Comparison of ENCODE assay signal across 7 mouse cellular contexts in genomic region chr5:138262582-138263240, GRCm38 (mm10). TPM values are rescaled to one million over a fixed set of nuclear protein-coding genes. Genes with fewer than 3 reads are reported as not detected.
DNase-seq lines count a peak whose midpoint lies in the region; ATAC-seq and TF ChIP-seq lines count a peak whose summit lies in the region.

No protein-coding gene starts in this region.

- no peaks in the 10 kb centered on the region for H3K27me3 ChIP-seq in lung, embryonic 15.5 days
- H3K27me3 ChIP-seq in embryonic facial prominence, embryonic 15.5 days, result no peaks in the 10 kb centered on the region
- H3K27me3 ChIP-seq in limb, embryonic 10.5 days (ENCODE audit: low read depth, poor library complexity, severe bottlenecking), result no peaks in the 10 kb centered on the region

- TF ChIP-seq CTCF in olfactory bulb, adult 2 months (IDR thresholded peaks at IDR 0.05; ENCODE audit: insufficient read depth, low read depth, low read length), result no peak

- H3K4me3 ChIP-seq in lung, embryonic 15.5 days, result peak overlapping the region; percentile 83
- H3K4me3 ChIP-seq in embryonic facial prominence, embryonic 15.5 days (replicated peaks), result peak overlapping the region; percentile 89
- H3K4me3 ChIP-seq in limb, embryonic 10.5 days, result peak overlapping the region; percentile 74
- peak overlapping the region; percentile 72 for H3K4me3 ChIP-seq in olfactory bulb, adult 2 months (ENCODE audit: insufficient read depth, low read depth, low read length)

- no peak for DNase-seq in lung, postnatal 36 days
- no peak for DNase-seq in limb, embryonic 10.5 days (ENCODE audit: low spot score)
- no peak for DNase-seq in gastrocnemius, postnatal 4 days (ENCODE audit: low spot score in 2 of 2)
- DNase-seq in left cerebral cortex, adult 8-10 months (ENCODE audit: low spot score in 2 of 2), result no peak

- H3K4me1 ChIP-seq in lung, embryonic 15.5 days, result peaks cover 29% of the 10 kb centered on the region
- H3K4me1 ChIP-seq in embryonic facial prominence, embryonic 15.5 days, result peaks cover 23% of the 10 kb centered on the region
- peaks cover 25% of the 10 kb centered on the region for H3K4me1 ChIP-seq in limb, embryonic 10.5 days
- peaks cover 24% of the 10 kb centered on the region for H3K4me1 ChIP-seq in olfactory bulb, adult 2 months (ENCODE audit: control insufficient read depth, insufficient read depth, low read length)

- no peak for ATAC-seq in lung, embryonic 15.5 days (ENCODE audit: borderline replicate concordance, extremely low read depth, low FRiP score, low TSS enrichment)
- ATAC-seq in embryonic facial prominence, embryonic 15.5 days (ENCODE audit: insufficient number of reproducible peaks, low FRiP score, low TSS enrichment, low read depth), result no peak

- peak overlapping the region; percentile 93 for H3K9ac ChIP-seq in lung, embryonic 15.5 days
- peak overlapping the region; percentile 89 for H3K9ac ChIP-seq in embryonic facial prominence, embryonic 15.5 days

- H3K9me3 ChIP-seq in lung, embryonic 15.5 days, result no peaks in the 10 kb centered on the region
- H3K9me3 ChIP-seq in embryonic facial prominence, embryonic 15.5 days (replicated peaks), result no peaks in the 10 kb centered on the region
- no peaks in the 10 kb centered on the region for H3K9me3 ChIP-seq in limb, embryonic 10.5 days (replicated peaks)

- TF ChIP-seq POLR2A in olfactory bulb, adult 2 months (IDR thresholded peaks at IDR 0.05; ENCODE audit: insufficient read depth, low read depth, low read length), result no peak

- WGBS in lung, embryonic 15.5 days, result 60% methylated on average over 18 of the region's 18 CpGs
- 55% methylated on average over 18 of the region's 18 CpGs for WGBS in embryonic facial prominence, embryonic 15.5 days
- 75% methylated on average over 18 of the region's 18 CpGs for WGBS in limb, embryonic 10.5 days
- WGBS in olfactory bulb, adult 2 months, result 45% methylated on average over 18 of the region's 18 CpGs

- peaks cover 43% of the 10 kb centered on the region for H3K36me3 ChIP-seq in lung, embryonic 15.5 days
- H3K36me3 ChIP-seq in embryonic facial prominence, embryonic 15.5 days, result peaks cover 52% of the 10 kb centered on the region
- H3K36me3 ChIP-seq in limb, embryonic 10.5 days, result peaks cover 65% of the 10 kb centered on the region

- peak overlapping the region; percentile 92 for H3K4me2 ChIP-seq in lung, embryonic 15.5 days
- H3K4me2 ChIP-seq in embryonic facial prominence, embryonic 15.5 days (replicated peaks), result peak overlapping the region; percentile 90

- H3K27ac ChIP-seq in lung, embryonic 15.5 days, result no peak overlapping the region
- no peak overlapping the region for H3K27ac ChIP-seq in embryonic facial prominence, embryonic 15.5 days (replicated peaks)
- H3K27ac ChIP-seq in limb, embryonic 10.5 days, result peak overlapping the region; percentile 93
- H3K27ac ChIP-seq in olfactory bulb, adult 2 months (ENCODE audit: insufficient read depth, low read depth, low read length), result no peak overlapping the region

RNA-seq across cellular contexts. Expression of gene BC037034, which starts 1.1 kb away (rescaled TPM):
- 4.5 and 5.7 TPM in 2 replicates for polyA plus RNA-seq in lung, embryonic 15.5 days (2015; fragmentation: Nextera tagmentation; extraction: Ambion mirVana)
- polyA plus RNA-seq in embryonic facial prominence, embryonic 15.5 days (2015; fragmentation: Nextera tagmentation; extraction: Ambion mirVana), result 7.4 and 7.7 TPM in 2 replicates
- polyA plus RNA-seq in limb, embryonic 10.5 days (2016; fragmentation: Nextera tagmentation; extraction: Ambion mirVana), result 5.4 and 6.3 TPM in 2 replicates
- 185 TPM in 1 of 2 replicates, not detected in the other for polyA plus RNA-seq in olfactory bulb, adult 2 months (2012; ENCODE audit: insufficient read depth, insufficient read length, low replicate concordance, missing spikeins)
- 1 to 10 TPM; 8.0 to 9.5 TPM for total RNA-seq in gastrocnemius, postnatal 4 days (2021)
- total RNA-seq in left cerebral cortex, adult 8-10 months (2022), result 10 to 100 TPM; 60.5 to 70.0 (median 66.1) TPM

RNA-seq across cellular contexts. Expression of gene Lamtor4, which starts 7.4 kb away (rescaled TPM):
- 58.1 and 58.6 TPM in 2 replicates for polyA plus RNA-seq in lung, embryonic 15.5 days (2015; fragmentation: Nextera tagmentation; extraction: Ambion mirVana)
- polyA plus RNA-seq in embryonic facial prominence, embryonic 15.5 days (2015; fragmentation: Nextera tagmentation; extraction: Ambion mirVana), result 72.6 and 72.7 TPM in 2 replicates
- 35.4 and 39.7 TPM in 2 replicates for polyA plus RNA-seq in limb, embryonic 10.5 days (2016; fragmentation: Nextera tagmentation; extraction: Ambion mirVana)
- not detected in 2 replicates for polyA plus RNA-seq in olfactory bulb, adult 2 months (2012; ENCODE audit: insufficient read depth, insufficient read length, low replicate concordance, missing spikeins)
- total RNA-seq in gastrocnemius, postnatal 4 days (2021), result 10 to 100 TPM; 52.9 to 54.9 TPM
- total RNA-seq in left cerebral cortex, adult 8-10 months (2022), result 10 to 100 TPM; 50.8 to 61.6 (median 55.1) TPM

RNA-seq across cellular contexts. Expression of gene Gal3st4, which starts 9.9 kb away (rescaled TPM):
- 1.1 and 2.0 TPM in 2 replicates for polyA plus RNA-seq in lung, embryonic 15.5 days (2015; fragmentation: Nextera tagmentation; extraction: Ambion mirVana)
- polyA plus RNA-seq in embryonic facial prominence, embryonic 15.5 days (2015; fragmentation: Nextera tagmentation; extraction: Ambion mirVana), result 2.9 and 3.1 TPM in 2 replicates
- 3.3 and 3.7 TPM in 2 replicates for polyA plus RNA-seq in limb, embryonic 10.5 days (2016; fragmentation: Nextera tagmentation; extraction: Ambion mirVana)
- polyA plus RNA-seq in olfactory bulb, adult 2 months (2012; ENCODE audit: insufficient read depth, insufficient read length, low replicate concordance, missing spikeins), result not detected in 2 replicates
- total RNA-seq in gastrocnemius, postnatal 4 days (2021), result under 1 TPM; 0.36 to 0.69 TPM
- 1 to 10 TPM; 2.8 to 5.2 (median 3.9) TPM for total RNA-seq in left cerebral cortex, adult 8-10 months (2022)

RNA-seq across cellular contexts. Expression of gene Gm43720, which starts 17.0 kb away (rescaled TPM):
- polyA plus RNA-seq in lung, embryonic 15.5 days (2015; fragmentation: Nextera tagmentation; extraction: Ambion mirVana), result 0.13 and 0.24 TPM in 2 replicates
- 0.12 and 0.13 TPM in 2 replicates for polyA plus RNA-seq in embryonic facial prominence, embryonic 15.5 days (2015; fragmentation: Nextera tagmentation; extraction: Ambion mirVana)
- polyA plus RNA-seq in limb, embryonic 10.5 days (2016; fragmentation: Nextera tagmentation; extraction: Ambion mirVana), result 0.08 and 0.18 TPM in 2 replicates
- polyA plus RNA-seq in olfactory bulb, adult 2 months (2012; ENCODE audit: insufficient read depth, insufficient read length, low replicate concordance, missing spikeins), result not detected in 2 replicates
- total RNA-seq in gastrocnemius, postnatal 4 days (2021), result not detected
- total RNA-seq in left cerebral cortex, adult 8-10 months (2022), result not detected

RNA-seq across cellular contexts. Expression of gene Gpc2, which starts 17.1 kb away (rescaled TPM):
- 18.9 and 20.6 TPM in 2 replicates for polyA plus RNA-seq in lung, embryonic 15.5 days (2015; fragmentation: Nextera tagmentation; extraction: Ambion mirVana)
- 24.7 and 30.0 TPM in 2 replicates for polyA plus RNA-seq in embryonic facial prominence, embryonic 15.5 days (2015; fragmentation: Nextera tagmentation; extraction: Ambion mirVana)
- 36.5 and 54.3 TPM in 2 replicates for polyA plus RNA-seq in limb, embryonic 10.5 days (2016; fragmentation: Nextera tagmentation; extraction: Ambion mirVana)
- not detected in 2 replicates for polyA plus RNA-seq in olfactory bulb, adult 2 months (2012; ENCODE audit: insufficient read depth, insufficient read length, low replicate concordance, missing spikeins)
- total RNA-seq in gastrocnemius, postnatal 4 days (2021), result 1 to 10 TPM; 1.7 to 3.0 TPM
- 1 to 10 TPM in 3 of 4 experiments, under 1 TPM in 1; 0.94 to 1.7 (median 1.3) TPM for total RNA-seq in left cerebral cortex, adult 8-10 months (2022)
